Mouse (Mus musculus) cerebellum, adult 11-12 months (tissue): ENCODE results near the gene Cyp24a1.

Experiments used
- DNase-seq: peaks from one replicate; pipeline ENCODE4 v3.0.0; 2022

Gene Cyp24a1

DNA sequence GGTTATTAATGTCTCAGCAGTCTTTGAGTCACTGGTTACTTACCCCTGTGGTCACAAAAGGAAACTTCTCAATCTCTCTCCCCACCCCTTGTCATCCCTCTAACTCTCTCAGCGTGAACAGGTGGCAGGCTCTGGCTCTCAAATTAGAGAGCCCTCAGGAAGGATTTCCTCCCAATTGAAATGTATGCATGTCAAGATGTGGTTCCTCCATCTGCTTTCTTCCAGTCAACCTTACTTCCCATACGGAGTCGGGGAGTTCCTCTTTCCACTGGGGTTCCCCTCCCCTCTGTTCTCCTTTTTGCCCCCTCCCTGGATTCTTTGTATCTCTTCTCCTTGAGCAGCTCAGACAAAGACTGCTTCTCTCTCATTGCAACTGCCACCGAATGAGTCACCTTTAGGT is 60.7 kb downstream of the Cyp24a1 start:
- no peak for DNase-seq
